Mouse (Mus musculus) kidney, postnatal 14 days (tissue): ENCODE data around the gene Zfp804a.

ENCODE experiments used
- DNase-seq: peaks from one replicate; pipeline ENCODE4 v3.0.0; 2022; ENCODE audit warnings: mixed read lengths

Zfp804a gene

DNA sequence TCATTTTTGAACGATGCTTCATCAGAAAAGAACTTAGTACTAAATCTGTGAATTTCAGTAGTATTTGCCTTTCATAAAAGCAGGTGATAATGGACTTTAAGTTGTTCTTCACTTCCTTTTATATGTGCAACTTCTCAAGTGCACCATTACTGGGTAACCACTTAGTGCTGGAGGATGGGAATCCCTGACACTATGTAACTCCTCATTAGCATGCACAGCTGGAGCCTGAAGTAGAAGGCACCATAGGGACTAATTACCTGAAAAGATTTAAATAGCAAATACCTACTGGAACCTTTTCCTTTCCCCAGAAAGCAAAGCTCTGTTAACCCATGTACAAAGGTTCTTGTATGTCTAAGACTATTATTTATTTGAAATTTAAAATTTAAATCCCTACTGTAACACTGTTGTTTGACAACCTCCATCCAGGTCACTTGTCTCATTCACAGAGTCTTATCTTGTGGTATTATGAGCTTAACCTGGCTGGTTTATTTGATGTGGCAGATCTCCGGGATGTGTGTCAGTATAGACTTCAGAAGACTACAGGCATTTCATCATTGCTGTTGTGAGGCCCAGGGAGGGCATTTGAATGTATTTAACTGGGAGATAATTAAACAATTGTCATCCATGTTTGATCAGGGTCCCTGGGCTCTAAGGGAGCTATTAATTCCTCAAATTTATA lies 229.7 kb downstream of the Zfp804a start:
- no peak for DNase-seq

DNA sequence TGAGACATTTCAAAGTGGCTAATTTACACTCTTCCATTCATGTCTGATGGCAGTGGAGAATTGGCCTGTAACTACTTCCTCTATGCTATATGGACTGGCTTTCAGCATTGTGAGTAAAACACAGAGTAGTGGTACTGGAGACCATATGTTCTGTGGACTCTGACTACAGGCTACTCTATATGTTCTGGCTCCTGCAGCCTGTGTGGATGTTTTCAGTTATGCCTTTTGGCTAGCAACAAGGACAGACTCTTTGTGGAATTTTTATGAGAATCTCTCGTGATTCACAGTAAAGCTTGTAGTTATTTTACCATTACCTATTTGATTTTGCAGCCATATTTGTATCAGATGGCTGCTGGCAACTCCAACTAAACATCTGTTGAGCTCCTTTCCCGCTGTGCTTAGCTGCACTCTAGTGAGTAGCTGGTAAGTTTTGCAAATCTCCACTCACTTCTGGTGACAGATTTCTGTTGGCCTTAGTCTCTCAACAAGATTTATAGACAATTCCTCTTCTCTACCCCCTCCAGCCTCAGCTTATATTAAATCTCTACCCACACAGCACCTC lies 242.0 kb downstream of the Zfp804a start:
- DNase-seq = no peak
